ENCODE assay signal across 8 mouse cellular contexts in genomic region chr17:56080781-56081585, GRCm38 (mm10). TPM values are rescaled to one million over a fixed set of nuclear protein-coding genes. Genes with fewer than 3 reads are reported as not detected.
DNase-seq lines count a peak whose midpoint lies in the region; ATAC-seq and TF ChIP-seq lines count a peak whose summit lies in the region.

No protein-coding gene starts in this region.

- H3K4me3 ChIP-seq in testis, adult 2 months (ENCODE audit: control insufficient read depth, low read depth, low read length): peak overlapping the region; percentile 100
- peak overlapping the region; percentile 98 for H3K4me3 ChIP-seq in hindbrain, embryonic 10.5 days
- H3K4me3 ChIP-seq in midbrain, embryonic 15.5 days: peak overlapping the region; percentile 99

- no peak for TF ChIP-seq POLR2A in testis, adult 2 months (IDR thresholded peaks at IDR 0.05; ENCODE audit: control insufficient read depth, low read depth, low read length)

- peak; percentile 43 for ATAC-seq in midbrain, embryonic 15.5 days (replicated peaks)
- no peak for ATAC-seq in activated CD4-positive, CD25-positive, alpha-beta regulatory T cell, adult 4 months
- ATAC-seq in megakaryocyte-erythroid progenitor cell, adult 5-6 weeks (replicated peaks; ENCODE audit: low FRiP score, low TSS enrichment, poor library complexity, severe bottlenecking): no peak

- no peak for DNase-seq in testis, postnatal 10 days (ENCODE audit: low spot score)
- DNase-seq in embryo, embryonic 11 days: peak; percentile 92
- DNase-seq in hindbrain, embryonic 10.5 days (ENCODE audit: low spot score): peak; percentile 83
- peak; percentile 64 to 69 for DNase-seq in left cerebral cortex, postnatal 25 days (ENCODE audit: low spot score in 2 of 2)

- peaks cover 3% of the 10 kb centered on the region for H3K36me3 ChIP-seq in testis, adult 2 months (ENCODE audit: control insufficient read depth, insufficient read depth, low read length)
- H3K36me3 ChIP-seq in hindbrain, embryonic 10.5 days: peaks cover 40% of the 10 kb centered on the region
- H3K36me3 ChIP-seq in midbrain, embryonic 15.5 days (replicated peaks): no peaks in the 10 kb centered on the region; the same call in 1 of the 2 replicates

- TF ChIP-seq CTCF in testis, adult 2 months (IDR thresholded peaks at IDR 0.05; ENCODE audit: control insufficient read depth, insufficient read depth, insufficient replicate concordance, low read depth, low read length): no peak

- H3K27ac ChIP-seq in testis, adult 2 months (ENCODE audit: control insufficient read depth, insufficient read depth, low read depth, low read length): no peak overlapping the region
- H3K27ac ChIP-seq in hindbrain, embryonic 10.5 days: peak overlapping the region; percentile 89
- peak overlapping the region; percentile 65 for H3K27ac ChIP-seq in midbrain, embryonic 15.5 days

- peak overlapping the region; percentile 99 for H3K4me2 ChIP-seq in midbrain, embryonic 15.5 days

- 6% methylated on average over 8 of the region's 8 CpGs for WGBS in hindbrain, embryonic 10.5 days
- 7% methylated on average over 8 of the region's 8 CpGs for WGBS in midbrain, embryonic 15.5 days

- intact Hi-C loops in left cerebral cortex, postnatal 25 days (cut with DNase I): loop anchor here (5.0 kb wide), 1 partner anchor 176 kb away; the partner anchor contains the start of gene Fem1a

- H3K9ac ChIP-seq in midbrain, embryonic 15.5 days: peak overlapping the region; percentile 94

- H3K4me1 ChIP-seq in testis, adult 2 months (ENCODE audit: control insufficient read depth, insufficient read depth, low read length): peaks cover 11% of the 10 kb centered on the region
- peaks cover 31% of the 10 kb centered on the region for H3K4me1 ChIP-seq in hindbrain, embryonic 10.5 days (replicated peaks)
- peaks cover 39% of the 10 kb centered on the region for H3K4me1 ChIP-seq in midbrain, embryonic 15.5 days

- no peaks in the 10 kb centered on the region for H3K27me3 ChIP-seq in testis, adult 2 months (ENCODE audit: control insufficient read depth, insufficient read depth, low read length)
- H3K27me3 ChIP-seq in hindbrain, embryonic 10.5 days (ENCODE audit: insufficient read depth, poor library complexity, severe bottlenecking): no peaks in the 10 kb centered on the region
- H3K27me3 ChIP-seq in midbrain, embryonic 15.5 days (replicated peaks): no peaks in the 10 kb centered on the region

- H3K9me3 ChIP-seq in hindbrain, embryonic 10.5 days: no peaks in the 10 kb centered on the region
- H3K9me3 ChIP-seq in midbrain, embryonic 15.5 days: no peaks in the 10 kb centered on the region

RNA-seq across cellular contexts. Expression of gene Hdgfl2, which starts 1.5 kb away (rescaled TPM):
- polyA plus RNA-seq in testis, adult 2 months (2012; rRNA removed): 115 and 135 TPM in 2 replicates
- 186 and 190 TPM in 2 replicates for polyA plus RNA-seq in hindbrain, embryonic 10.5 days (2016; fragmentation: Nextera tagmentation; extraction: Ambion mirVana)
- total RNA-seq in left cerebral cortex, postnatal 25 days (2021): 100 to 1,000 TPM in 1 of 2 experiments, 10 to 100 TPM in 1; 90.8 to 109 TPM
- 162 and 164 TPM in 2 replicates for polyA plus RNA-seq in midbrain, embryonic 15.5 days (2015; fragmentation: Nextera tagmentation; extraction: Ambion mirVana)
- polyA plus RNA-seq in activated CD4-positive, CD25-positive, alpha-beta regulatory T cell, adult 4 months (2017; shearing (Covaris generic)): 10 to 100 TPM; 35.7 to 44.6 TPM
- total RNA-seq in megakaryocyte-erythroid progenitor cell, adult 5-6 weeks (2014; fragmentation: Nextera tagmentation): 84.1 and 100 TPM in 2 replicates
- total RNA-seq in megakaryocyte-erythroid progenitor cell, adult 5-6 weeks (2017): 70.9 and 103 TPM in 2 replicates

RNA-seq across cellular contexts. Expression of gene Ubxn6, which starts 6.2 kb away (rescaled TPM):
- 646 and 694 TPM in 2 replicates for polyA plus RNA-seq in testis, adult 2 months (2012; rRNA removed)
- 38.7 and 52.7 TPM in 2 replicates for polyA plus RNA-seq in hindbrain, embryonic 10.5 days (2016; fragmentation: Nextera tagmentation; extraction: Ambion mirVana)
- 10 to 100 TPM; 77.0 to 77.7 TPM for total RNA-seq in left cerebral cortex, postnatal 25 days (2021)
- 80.2 and 85.2 TPM in 2 replicates for polyA plus RNA-seq in midbrain, embryonic 15.5 days (2015; fragmentation: Nextera tagmentation; extraction: Ambion mirVana)
- polyA plus RNA-seq in activated CD4-positive, CD25-positive, alpha-beta regulatory T cell, adult 4 months (2017; shearing (Covaris generic)): 10 to 100 TPM; 33.8 to 42.1 TPM
- total RNA-seq in megakaryocyte-erythroid progenitor cell, adult 5-6 weeks (2014; fragmentation: Nextera tagmentation): 16.3 and 21.1 TPM in 2 replicates
- 13.2 and 29.1 TPM in 2 replicates for total RNA-seq in megakaryocyte-erythroid progenitor cell, adult 5-6 weeks (2017)

RNA-seq across cellular contexts. Expression of gene Plin4, which starts 28.6 kb away (rescaled TPM):
- 1.5 and 4.2 TPM in 2 replicates for polyA plus RNA-seq in testis, adult 2 months (2012; rRNA removed)
- 0.04 and 0.06 TPM in 2 replicates for polyA plus RNA-seq in hindbrain, embryonic 10.5 days (2016; fragmentation: Nextera tagmentation; extraction: Ambion mirVana)
- 1 to 10 TPM; 1.4 to 1.6 TPM for total RNA-seq in left cerebral cortex, postnatal 25 days (2021)
- 0.13 and 0.15 TPM in 2 replicates for polyA plus RNA-seq in midbrain, embryonic 15.5 days (2015; fragmentation: Nextera tagmentation; extraction: Ambion mirVana)
- under 1 TPM in 1 of 2 experiments, not detected in 1; 0.15 TPM for polyA plus RNA-seq in activated CD4-positive, CD25-positive, alpha-beta regulatory T cell, adult 4 months (2017; shearing (Covaris generic))
- not detected in 2 replicates for total RNA-seq in megakaryocyte-erythroid progenitor cell, adult 5-6 weeks (2014; fragmentation: Nextera tagmentation)
- total RNA-seq in megakaryocyte-erythroid progenitor cell, adult 5-6 weeks (2017): not detected in 2 replicates

RNA-seq across cellular contexts. Expression of gene Plin5, which starts 36.4 kb away (rescaled TPM):
- 1.7 and 2.7 TPM in 2 replicates for polyA plus RNA-seq in testis, adult 2 months (2012; rRNA removed)
- 0.39 and 0.42 TPM in 2 replicates for polyA plus RNA-seq in hindbrain, embryonic 10.5 days (2016; fragmentation: Nextera tagmentation; extraction: Ambion mirVana)
- under 1 TPM; 0.64 to 0.87 TPM for total RNA-seq in left cerebral cortex, postnatal 25 days (2021)
- 1.9 and 2.1 TPM in 2 replicates for polyA plus RNA-seq in midbrain, embryonic 15.5 days (2015; fragmentation: Nextera tagmentation; extraction: Ambion mirVana)
- polyA plus RNA-seq in activated CD4-positive, CD25-positive, alpha-beta regulatory T cell, adult 4 months (2017; shearing (Covaris generic)): not detected
- not detected in 2 replicates for total RNA-seq in megakaryocyte-erythroid progenitor cell, adult 5-6 weeks (2014; fragmentation: Nextera tagmentation)
- 0.23 TPM in 1 of 2 replicates, not detected in the other for total RNA-seq in megakaryocyte-erythroid progenitor cell, adult 5-6 weeks (2017)

RNA-seq across cellular contexts. Expression of gene Chaf1a, which starts 40.7 kb away (rescaled TPM):
- polyA plus RNA-seq in testis, adult 2 months (2012; rRNA removed): 70.3 and 71.8 TPM in 2 replicates
- polyA plus RNA-seq in hindbrain, embryonic 10.5 days (2016; fragmentation: Nextera tagmentation; extraction: Ambion mirVana): 35.3 and 46.0 TPM in 2 replicates
- 1 to 10 TPM; 1.7 to 1.9 TPM for total RNA-seq in left cerebral cortex, postnatal 25 days (2021)
- 5.0 and 5.5 TPM in 2 replicates for polyA plus RNA-seq in midbrain, embryonic 15.5 days (2015; fragmentation: Nextera tagmentation; extraction: Ambion mirVana)
- 1 to 10 TPM; 1.0 to 1.6 TPM for polyA plus RNA-seq in activated CD4-positive, CD25-positive, alpha-beta regulatory T cell, adult 4 months (2017; shearing (Covaris generic))
- total RNA-seq in megakaryocyte-erythroid progenitor cell, adult 5-6 weeks (2014; fragmentation: Nextera tagmentation): 46.9 and 47.7 TPM in 2 replicates
- 34.5 and 37.5 TPM in 2 replicates for total RNA-seq in megakaryocyte-erythroid progenitor cell, adult 5-6 weeks (2017)
